Mouse (Mus musculus): ENCODE results near the gene Fam107a.

DNA sequence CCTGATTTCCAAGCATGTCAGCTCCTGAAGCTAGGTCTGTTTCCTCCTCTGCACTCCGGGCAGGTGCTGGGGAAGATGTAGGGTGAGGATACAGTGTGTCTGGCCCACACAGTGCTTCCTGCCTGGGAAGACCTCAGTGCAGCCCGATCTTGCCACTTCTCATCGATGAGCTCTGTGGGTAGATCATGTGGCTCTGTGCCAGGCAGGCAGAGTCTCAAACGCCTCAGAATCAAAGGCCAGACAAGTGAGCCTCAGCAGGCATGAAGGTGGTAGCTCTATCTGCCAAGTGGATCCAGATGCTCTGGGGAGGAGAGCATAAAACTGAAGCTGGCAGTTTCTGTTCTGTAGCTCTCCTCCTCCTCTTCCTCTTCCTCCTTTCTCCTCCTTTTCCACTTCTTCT lies 22.4 kb upstream of the Fam107a start:
- TF ChIP-seq CTCF (IDR thresholded peaks at IDR 0.05; ENCODE audit: insufficient read depth, low read depth, low read length), result no peak
- no peak for TF ChIP-seq POLR2A (IDR thresholded peaks at IDR 0.05; ENCODE audit: insufficient read depth, low read depth, low read length)
